Mouse (Mus musculus) megakaryocyte-erythroid progenitor cell, adult 5-6 weeks (primary cell): ENCODE measurements around the gene Tnr. TPM values are rescaled to one million over a fixed set of nuclear protein-coding genes. Genes with fewer than 3 reads are reported as not detected.

Experiments
- ATAC-seq: replicated peaks from 2 replicates; pipeline ENCODE4 v1.8.0; 2016; ENCODE audit warnings: mild to moderate bottlenecking, inconsistent platforms; ENCODE audit not compliant: severe bottlenecking, poor library complexity, low FRiP score, low TSS enrichment
- total RNA-seq, 2 experiments: library from RNA; stranded (forward) in 1 of 2; stranded (reverse) in 1 of 2; fragments of 200-1000, 215-1000 nt in 1 of 2; fragments of >200 nt in 1 of 2; fragmentation: Nextera tagmentation in 1 of 2; gene quantifications; 2 replicates each; pipeline ENCODE4 v1.2.3; 2014 to 2017

Gene Tnr
- total RNA-seq, 2 experiments from 2014 or later = not detected

GRCm38 (mm10) chr1:159678221-159678935 lies 154.8 kb downstream of the Tnr start:
- ATAC-seq = no peak

- no peak for ATAC-seq
Measured at GRCm38 (mm10) chr1:159681252-159681651, 157.7 kb downstream of the Tnr start.

GRCm38 (mm10) chr1:159686476-159687231 lies 163.1 kb downstream of the Tnr start:
- ATAC-seq = peak; percentile 95

- ATAC-seq = no peak
Measured at GRCm38 (mm10) chr1:159696717-159697116, 173.1 kb downstream of the Tnr start.

GRCm38 (mm10) chr1:159702038-159702437 lies 178.5 kb downstream of the Tnr start:
- peak; percentile 73; the same call in 1 of the 2 replicates for ATAC-seq

GRCm38 (mm10) chr1:159704925-159705324 lies 181.4 kb downstream of the Tnr start:
- no peak for ATAC-seq

GRCm38 (mm10) chr1:159716301-159716700 lies 192.7 kb downstream of the Tnr start:
- ATAC-seq = no peak

- ATAC-seq = no peak
Measured at GRCm38 (mm10) chr1:159717016-159717415, 193.4 kb downstream of the Tnr start.

GRCm38 (mm10) chr1:159723733-159724132 lies 200.2 kb downstream of the Tnr start:
- no peak for ATAC-seq

GRCm38 (mm10) chr1:159729270-159729669 lies 205.7 kb downstream of the Tnr start:
- no peak for ATAC-seq

- ATAC-seq = no peak
Measured at GRCm38 (mm10) chr1:159730826-159731225, 207.3 kb downstream of the Tnr start.

GRCm38 (mm10) chr1:159735099-159735498 lies 211.5 kb downstream of the Tnr start:
- 0 out of 2 replicates have a peak, but pooled peaks have one; percentile 22 for ATAC-seq

- no peak for ATAC-seq
Measured at GRCm38 (mm10) chr1:159739478-159739877, 215.9 kb downstream of the Tnr start.

- no peak for ATAC-seq
Measured at GRCm38 (mm10) chr1:159741237-159742002, 217.9 kb downstream of the Tnr start.

GRCm38 (mm10) chr1:159742003-159742274 lies 218.4 kb downstream of the Tnr start:
- no peak for ATAC-seq

GRCm38 (mm10) chr1:159743744-159744253 lies 220.2 kb downstream of the Tnr start:
- ATAC-seq = no peak

GRCm38 (mm10) chr1:159745311-159745710 lies 221.7 kb downstream of the Tnr start:
- ATAC-seq = no peak

- ATAC-seq = no peak
Measured at GRCm38 (mm10) chr1:159747969-159748368, 224.4 kb downstream of the Tnr start.

GRCm38 (mm10) chr1:159750411-159750810 lies 226.8 kb downstream of the Tnr start:
- no peak for ATAC-seq

GRCm38 (mm10) chr1:159750876-159751275 lies 227.3 kb downstream of the Tnr start:
- ATAC-seq = no peak
